Mouse (Mus musculus): Measurements from ENCODE around the gene Ablim1.

Ablim1 gene
- long read RNA-seq, experiment 1, partial matches to known transcripts: 0 of 8 reads
- long read RNA-seq, experiment 1, other reads (novel, unspliced or antisense): 8 of 8 reads
- long read RNA-seq, experiment 2, partial matches to known transcripts: 1 of 4 reads
- long read RNA-seq, experiment 2, other reads (novel, unspliced or antisense): 3 of 4 reads

DNA sequence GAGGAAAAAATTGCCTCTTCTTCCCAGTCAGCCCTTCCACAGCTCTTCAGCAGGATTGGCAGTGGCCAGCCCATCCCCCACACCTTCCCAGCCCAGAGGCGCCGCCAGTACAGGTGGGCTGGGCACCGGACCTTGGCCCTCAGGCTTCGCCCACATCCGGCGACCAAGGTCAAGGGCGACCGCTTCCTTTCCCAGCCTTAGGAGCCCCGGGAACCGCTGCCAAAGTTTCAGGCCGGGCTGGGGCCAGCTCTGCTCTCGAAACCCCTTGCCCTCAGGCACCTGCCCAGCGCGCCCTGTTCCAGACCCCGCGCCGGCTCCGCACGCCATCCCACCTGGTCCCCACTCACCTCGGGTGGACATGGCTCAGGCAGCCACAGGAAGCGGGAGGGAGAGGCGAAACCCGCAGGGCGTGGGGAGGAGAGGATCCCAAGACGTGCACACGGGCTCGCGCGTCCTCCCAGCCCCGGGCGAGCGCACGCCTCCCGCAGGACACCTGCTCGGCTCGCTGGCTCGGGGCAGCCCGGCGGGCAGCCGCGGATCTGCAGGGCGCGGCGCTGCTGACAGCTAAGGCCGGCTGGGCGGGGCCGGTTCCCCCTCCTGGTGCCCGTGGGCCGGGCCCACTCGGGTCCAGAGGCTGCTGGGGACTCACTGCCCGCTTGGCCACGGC is at the start of gene Ablim1:
Gene Ablim1, minus strand, starts transcription at position 574 of the 667 bp plus-strand sequence.
- intact Hi-C loops (cut with DNase I): no loop called here

DNA sequence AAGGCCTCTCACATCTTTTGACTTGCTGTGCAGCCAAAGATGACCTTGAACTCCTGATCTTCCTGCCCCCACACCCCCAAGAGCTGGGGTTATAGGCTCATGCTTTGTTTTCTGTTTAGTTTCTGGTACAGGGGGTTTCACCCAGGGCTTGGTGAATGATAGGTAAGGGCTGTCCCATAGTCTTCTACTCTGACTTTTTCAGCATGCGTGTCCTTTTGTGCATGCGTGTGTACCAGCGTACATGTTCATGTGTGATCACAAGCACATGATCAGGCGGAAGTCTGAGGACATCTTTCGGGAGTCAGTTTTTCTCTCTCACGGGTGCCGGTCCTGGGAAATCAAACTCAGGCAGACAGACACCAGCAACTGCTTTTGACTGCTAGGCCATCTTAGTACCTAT is 48.8 kb upstream of the Ablim1 start:
- intact Hi-C loops (cut with DNase I): no loop called here

DNA sequence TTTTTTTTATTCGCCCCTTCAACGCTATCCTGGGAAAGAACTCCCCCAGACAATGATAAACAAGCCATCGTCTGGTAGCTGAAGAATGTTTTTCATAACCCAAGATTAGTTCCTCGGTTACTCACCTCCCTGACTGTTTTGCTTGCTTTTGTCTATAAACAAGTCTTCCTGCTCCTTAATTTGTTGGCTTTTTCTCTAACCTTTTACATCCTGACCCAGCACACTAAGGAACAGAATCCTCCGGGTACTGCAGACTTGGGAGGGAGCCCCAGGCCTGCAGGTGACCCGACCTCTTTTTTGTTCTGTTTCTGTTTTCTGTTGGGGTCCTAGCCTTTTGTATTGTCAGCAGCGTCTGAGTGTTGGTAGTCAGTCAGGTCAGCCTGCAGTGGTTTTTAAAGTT is 48.4 kb upstream of the Ablim1 start:
- intact Hi-C loops (cut with DNase I): no loop called here

DNA sequence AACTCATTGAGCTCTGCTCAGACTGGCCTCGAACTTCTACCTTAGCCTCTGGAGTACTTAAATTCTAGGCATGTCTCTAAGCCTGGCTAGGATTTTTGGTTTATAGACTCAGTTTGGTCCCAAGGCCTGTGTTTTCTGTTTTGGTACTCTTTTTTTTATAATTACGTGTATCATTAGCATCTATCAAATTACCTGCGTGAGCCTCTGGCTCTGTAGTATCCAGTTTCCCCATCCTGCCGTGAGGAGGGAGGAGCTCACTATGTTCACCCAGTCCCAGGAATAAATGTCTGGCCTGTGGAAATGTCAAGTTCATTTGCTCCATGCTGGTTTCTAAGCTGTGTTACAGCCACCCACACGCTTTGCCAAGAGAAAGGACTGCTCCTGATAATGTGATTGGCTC is 47.9 kb upstream of the Ablim1 start:
- intact Hi-C loops (cut with DNase I): no loop called here

DNA sequence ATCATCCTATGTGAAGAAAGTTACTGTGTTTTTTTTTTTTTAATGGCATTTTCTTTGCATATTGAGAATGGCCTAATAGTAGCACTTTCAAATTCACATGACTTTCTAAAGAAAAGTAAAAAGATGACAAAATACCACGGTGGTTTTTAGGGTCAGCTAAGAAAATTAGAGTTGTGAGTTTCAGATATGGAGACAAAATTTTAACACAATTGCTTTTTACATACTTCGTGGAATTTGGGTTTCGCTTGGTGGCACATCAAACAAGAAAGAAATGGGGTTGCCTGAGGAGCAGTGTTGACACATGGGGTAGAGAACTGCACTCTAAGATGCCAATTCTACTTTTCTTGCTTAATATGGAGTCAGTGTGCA is 47.2 kb upstream of the Ablim1 start:
- intact Hi-C loops (cut with DNase I): no loop called here

DNA sequence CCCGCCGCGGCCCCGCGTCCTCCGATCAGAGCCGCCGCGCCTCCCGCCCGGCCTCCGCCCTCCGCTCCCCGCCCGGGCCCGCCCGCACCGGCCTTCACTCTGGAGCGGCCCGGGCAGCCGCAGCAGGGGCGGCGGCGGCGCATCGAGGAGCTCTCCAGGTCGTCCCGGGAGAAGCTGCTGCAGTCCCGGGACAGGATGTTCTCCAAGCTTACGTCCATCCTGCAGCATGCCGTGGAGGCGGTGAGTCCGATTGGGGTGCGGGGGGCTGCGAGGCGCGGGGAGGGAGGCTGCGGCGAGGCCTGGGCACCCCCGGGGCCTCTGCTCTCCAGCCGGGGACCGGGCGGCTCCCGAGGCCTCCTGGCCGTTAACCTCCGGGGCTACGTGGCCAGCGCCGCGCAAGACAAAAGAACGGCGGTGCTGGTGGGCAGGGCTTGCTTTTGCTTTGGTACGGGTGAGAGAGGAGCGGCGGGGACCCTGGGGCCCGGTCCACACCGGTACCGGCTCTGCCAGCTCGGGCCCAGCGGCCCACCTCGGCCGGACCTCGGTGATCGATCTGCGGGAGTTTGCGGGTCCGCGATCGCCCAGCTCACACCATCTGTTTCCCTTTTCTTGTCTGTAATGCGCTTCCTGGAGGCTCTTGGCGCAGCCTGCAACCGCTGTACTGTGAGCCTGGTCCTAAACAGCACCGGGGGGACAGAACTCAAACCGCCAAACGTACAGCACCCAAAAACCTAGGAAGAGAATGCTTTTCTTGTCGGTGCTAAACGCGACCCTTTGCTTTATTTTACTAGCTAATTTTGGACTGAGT is 46.6 kb upstream of the Ablim1 start:
- intact Hi-C loops (cut with DNase I): no loop called here

DNA sequence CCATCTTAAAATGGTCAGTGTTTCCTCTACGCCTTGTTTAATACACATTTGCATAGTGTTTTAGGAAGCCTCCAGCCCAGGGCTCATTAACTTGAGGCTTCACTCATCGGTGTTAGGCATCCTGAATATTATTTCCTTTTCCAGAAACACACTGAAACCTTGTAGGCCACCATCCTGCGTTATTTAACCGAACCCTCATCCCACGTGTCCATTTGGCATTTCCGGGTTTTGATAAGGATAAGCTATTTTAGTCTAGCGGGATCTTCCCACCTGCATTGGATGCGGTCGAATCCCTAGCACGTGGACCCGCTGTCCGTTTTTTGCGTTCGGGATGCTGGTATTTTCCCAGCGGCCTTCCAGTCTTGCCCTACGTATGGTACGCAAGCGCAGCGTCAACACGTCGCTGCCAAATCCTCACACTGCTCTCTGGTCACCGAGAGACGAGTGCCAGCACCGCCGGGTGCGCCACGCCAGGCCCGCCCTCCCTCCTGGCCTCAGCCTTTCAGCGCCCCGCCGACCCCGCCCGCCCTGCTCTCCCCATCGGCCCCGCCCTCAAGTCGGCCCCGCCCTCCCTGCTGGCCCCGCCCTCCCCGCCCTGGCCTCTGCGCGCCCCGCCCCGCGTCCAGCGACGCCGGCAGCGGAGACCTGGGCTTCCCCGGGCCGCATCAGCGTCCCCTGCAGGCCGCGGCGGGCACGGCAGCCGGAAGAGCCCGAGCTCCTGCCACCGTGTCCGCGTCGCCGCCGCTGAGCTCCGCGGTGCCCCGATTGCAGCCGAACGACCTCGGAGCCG is 45.8 kb upstream of the Ablim1 start, which contains the start of gene Fam160b1:
Gene Fam160b1, plus strand, starts transcription at position 340 of the 790 bp plus-strand sequence.
- intact Hi-C loops (cut with DNase I): no loop called here

DNA sequence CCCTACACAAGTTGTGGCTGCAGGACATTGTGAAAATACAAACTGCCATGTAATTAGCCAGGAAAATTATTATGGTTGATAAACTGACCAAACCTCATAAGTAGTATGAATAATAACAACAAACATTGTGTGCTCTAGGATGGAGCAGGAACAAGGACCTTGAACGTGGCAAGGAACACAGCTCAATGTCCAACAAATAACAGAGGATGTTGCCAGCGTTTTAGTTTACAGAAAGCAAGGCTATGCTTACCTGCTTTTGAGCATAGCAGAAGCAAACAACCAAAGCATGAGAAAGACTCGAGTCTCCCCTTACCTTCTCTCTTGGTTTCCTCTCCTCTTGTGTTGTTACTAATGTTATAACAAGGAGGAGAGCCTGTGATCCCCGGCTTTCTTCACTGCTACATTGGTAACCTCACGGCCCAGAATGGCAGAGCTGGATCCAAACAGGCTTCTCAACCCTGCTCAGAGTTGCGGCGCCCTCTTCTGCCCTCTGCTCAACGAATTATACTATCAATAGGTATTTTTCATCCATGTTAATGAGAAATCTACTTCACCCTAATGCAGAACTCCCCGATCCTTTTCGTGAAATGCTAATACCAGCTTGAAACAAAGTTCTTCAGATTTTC is 45.1 kb upstream of the Ablim1 start:
- intact Hi-C loops (cut with DNase I): no loop called here

DNA sequence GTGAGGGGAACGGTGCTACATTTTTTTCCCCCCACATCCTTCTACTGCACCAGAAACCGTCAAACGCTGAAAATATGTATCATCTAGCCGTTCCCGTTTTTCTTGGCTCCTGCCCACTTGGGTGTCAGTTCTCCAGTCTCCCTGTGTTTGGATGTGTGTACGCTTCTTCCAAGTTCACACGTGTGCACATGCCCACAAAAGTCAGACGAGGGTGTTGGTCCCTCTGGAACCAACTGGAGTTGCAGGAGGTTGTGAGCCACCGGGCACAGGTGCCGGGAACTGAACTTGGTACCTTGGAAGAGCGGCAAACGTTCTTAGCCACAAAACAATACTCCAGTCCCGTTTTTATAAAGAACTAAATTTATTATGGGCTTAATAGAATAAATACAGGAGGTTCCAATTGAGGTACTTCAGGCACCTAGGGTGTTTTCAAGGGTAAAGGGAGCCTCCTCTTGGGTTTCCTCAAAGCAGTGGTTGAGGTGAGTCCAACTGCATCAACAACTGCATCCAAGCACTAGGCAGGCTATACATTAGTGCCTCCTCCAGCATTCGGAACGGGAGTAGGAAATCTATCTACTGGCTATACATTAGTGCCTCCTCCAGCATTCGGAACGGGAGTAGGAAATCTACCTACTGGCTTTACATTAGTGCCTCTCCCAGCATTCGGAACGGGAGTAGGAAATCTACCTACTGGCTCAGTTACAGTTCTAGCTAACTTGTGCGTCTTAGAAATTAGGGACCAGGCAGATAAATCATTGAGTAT is 44.3 kb upstream of the Ablim1 start:
- intact Hi-C loops (cut with DNase I): no loop called here

DNA sequence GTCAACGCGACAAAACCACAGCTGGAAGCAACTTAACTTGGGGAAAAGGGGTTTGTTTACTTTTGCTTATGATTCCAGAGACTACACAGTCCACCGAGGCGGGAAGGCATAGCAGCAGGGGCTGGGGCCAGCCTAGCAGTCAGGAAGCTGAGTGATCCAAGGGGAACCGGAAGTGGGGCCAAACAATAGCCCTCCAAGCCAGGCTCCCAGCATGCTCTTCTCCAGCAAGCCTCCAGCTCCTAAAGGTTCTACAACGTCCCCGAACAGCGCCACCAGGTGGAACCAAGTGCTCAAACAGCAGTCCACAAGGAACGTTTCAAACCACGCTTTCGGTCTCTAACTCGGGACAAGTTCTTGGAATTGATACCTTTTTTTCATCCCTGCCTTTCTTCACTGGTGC is 43.6 kb upstream of the Ablim1 start:
- intact Hi-C loops (cut with DNase I): no loop called here

DNA sequence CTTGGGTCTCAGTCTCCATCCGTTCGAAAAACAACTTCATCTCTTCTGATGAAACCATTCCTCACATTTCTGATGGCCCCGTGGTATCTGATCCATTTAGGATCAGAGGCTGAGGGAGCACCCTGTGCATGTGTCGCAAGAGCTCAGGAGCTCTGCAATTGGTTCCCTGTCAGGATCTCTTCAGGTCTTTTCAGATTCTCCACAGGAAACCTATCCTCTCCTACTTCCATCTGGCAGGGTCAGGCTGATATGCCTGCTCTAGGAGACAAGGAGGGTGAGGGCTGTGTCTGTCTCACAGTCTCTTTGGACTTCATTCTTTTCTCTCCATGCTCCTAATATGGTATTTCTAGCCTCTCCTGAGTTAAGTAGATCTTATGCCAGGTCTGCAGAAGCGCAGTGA is 43.1 kb upstream of the Ablim1 start:
- intact Hi-C loops (cut with DNase I): no loop called here

DNA sequence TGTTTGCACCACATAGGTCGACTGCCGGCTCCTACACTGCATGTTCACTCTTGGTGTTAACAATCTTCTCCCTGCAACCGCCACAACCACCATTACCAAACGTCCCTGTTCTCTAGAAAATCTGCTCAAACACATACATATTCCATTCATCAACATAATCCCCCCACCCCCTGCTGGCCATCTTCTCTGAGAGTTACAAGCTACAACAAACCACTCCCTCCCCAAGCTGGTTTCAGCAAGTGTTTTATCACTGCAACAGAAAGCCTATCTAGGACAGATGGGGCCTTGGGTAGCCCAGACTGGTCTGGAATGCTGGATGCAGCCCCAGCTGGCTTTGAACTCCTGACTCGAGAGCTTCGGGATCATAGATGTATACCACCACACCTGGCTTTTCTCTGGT is 42.5 kb upstream of the Ablim1 start:
- intact Hi-C loops (cut with DNase I): no loop called here

DNA sequence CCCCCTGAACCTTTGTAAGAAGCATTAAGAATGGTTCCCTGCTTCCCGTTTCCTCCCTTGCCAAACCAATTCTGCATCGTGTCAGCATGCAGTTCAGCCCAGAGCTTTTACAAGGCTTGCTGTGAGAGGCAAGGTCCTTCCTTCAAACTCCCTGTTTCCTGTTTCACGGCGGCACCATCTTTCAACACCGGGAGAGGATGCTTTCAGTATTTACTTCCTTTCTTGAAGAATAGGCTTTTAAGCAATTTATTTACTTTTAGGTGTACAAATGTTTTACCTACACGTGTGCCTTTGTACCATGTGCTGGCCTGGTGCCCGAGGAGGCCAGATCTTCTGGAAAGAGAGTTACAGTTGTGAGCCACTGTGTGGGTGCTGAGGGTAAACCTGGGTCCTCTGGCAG is 41.6 kb upstream of the Ablim1 start:
- intact Hi-C loops (cut with DNase I): no loop called here

DNA sequence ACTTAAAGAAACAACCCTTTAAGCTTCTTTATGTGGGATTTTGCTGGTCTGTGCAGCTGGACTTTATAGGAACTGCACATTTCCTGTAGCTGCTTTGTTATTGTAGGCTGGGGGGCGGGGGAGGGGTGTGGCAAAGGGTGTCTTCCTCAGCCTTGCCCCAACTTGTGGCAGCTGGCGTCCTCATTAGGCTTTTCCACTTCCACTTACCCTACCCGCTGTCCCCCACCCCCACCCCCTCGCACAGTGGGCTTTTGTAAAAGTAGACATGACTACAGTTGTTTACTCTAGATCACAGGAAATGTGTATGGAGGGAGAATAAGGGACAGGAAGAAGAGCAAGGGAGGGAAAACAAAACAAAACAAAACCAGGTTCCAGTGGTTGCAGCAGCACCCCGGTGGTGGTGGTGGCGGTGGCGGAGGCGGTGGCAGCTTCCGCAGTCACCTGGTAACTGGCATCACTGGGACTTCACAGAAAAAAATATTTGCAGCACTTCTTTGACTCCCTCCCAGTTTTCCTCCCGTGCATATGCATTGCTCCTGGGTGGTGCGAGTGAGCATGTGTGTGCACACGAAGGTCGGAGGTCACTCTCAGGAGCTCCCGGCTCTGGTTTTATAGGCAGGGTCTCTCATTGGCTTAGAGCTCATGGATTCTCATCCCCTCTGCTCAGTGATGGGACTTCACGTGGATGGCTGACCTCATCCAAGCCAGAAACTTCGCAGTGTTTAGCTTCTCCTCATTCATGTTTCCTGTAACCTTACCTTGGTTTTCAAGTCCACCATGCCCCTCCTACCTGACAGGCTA is 40.9 kb upstream of the Ablim1 start:
- intact Hi-C loops (cut with DNase I): no loop called here

DNA sequence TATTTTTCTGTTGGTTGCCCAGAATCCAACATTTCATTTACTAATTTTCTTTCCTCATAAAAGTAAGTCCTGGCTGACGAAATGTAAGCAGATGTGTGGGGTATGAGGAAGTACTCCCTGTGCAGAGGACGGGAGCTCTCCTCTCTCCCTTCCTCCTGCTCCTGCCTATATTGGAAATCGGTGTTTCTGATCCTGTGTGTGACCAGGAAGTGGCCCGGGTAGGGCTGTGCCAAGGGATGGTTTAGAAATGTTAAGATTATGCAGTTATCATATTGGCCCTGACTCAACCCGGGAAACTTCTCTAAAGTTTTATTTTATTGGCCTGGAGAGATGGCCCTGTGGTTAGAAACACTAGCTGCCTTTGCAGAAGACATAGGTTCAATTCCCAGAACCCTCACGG is 40.0 kb upstream of the Ablim1 start:
- intact Hi-C loops (cut with DNase I): no loop called here

DNA sequence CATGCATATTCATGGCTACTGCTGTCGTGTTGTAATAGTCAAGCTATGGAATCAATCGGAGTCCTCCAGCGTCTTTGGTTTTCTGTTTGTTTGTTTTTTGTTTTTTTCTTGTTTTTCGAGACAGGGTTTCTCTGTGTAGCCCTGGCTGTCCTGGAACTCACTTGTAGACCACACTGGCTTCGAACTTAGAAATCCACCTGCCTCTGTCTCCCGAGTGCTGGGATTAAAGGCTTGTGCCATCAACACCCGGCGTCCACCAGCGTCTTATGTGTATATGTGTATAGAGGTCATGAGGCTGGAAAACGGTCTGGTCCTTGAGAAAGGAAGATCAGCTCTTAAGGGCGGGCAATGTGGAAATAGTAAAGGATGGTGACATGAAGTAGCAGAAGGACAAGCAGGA is 39.3 kb upstream of the Ablim1 start:
- intact Hi-C loops (cut with DNase I): no loop called here

DNA sequence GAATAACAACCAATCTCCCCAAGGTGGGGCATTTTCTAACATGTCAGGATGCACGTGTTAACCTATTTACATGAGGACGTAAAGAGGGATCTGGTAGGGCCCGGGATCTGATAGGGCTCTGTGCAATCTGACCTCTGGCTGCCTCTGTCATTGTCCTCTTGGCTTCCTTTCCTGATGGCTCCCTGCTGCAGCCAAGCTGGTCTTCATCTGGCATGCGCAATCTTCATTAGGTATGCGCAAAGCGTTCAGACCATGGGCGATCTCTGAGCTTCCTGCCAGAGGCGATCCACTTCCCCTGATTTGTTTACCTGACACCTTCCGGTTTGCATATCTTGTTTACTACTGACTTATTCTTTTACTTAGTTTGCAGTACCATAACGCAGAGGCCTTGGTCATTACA is 38.5 kb upstream of the Ablim1 start:
- intact Hi-C loops (cut with DNase I): no loop called here

DNA sequence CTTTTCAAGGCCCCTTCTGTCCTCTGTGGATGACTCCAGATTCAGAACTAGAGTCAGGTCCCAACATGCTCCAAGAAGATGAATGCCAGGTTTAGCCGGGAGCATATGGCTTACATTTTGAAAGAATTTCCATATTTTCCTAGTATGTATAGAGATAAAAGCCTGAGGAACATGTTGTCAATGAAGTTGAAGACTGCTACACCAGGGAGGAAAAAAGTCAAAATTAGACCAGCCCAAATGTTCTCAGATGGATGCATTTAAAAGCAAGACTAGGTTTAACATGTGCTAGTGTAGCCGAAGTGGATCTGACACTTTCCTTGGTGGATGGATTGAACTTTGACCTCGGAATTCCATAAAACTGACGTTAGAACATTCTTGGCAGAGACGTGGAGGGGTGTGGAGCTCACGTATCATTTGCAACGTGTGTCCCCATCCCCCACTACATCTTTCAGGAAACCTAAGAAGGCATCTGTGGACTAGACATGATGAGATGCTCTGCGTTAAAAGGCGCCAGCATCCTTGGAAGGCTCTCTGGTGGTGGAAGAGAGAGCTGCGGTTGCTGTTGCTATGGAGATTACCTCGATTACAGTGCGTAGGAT is 37.7 kb upstream of the Ablim1 start:
- intact Hi-C loops (cut with DNase I): no loop called here

DNA sequence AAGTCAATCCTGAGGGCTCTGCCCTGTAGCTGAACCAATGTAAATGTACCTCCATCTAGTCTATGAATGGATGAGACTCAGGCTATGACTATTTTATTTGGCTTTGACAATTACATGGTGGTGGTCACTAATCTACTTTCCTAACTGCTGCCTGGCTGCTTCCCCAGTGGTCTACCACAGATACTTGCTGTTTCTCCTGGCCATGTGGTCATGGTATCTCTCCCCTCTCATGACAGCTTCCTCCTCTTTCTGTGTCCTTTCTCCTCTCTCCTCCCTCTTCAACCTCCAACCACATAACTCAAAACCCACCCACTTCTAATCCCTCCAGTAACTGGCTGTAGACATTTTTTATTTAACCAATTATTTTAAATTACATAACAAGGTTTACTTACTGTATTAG is 34.4 kb upstream of the Ablim1 start:
- intact Hi-C loops (cut with DNase I): no loop called here
